Mouse (Mus musculus) kidney, postnatal 4 days (tissue): ENCODE measurements around the gene Inf2.

Experiments used
- DNase-seq, 2 experiments: peaks; one replicate each; pipeline ENCODE4 v3.0.0; 2021; ENCODE audit warnings: mixed read lengths in 2 of 2

Inf2 gene

DNA sequence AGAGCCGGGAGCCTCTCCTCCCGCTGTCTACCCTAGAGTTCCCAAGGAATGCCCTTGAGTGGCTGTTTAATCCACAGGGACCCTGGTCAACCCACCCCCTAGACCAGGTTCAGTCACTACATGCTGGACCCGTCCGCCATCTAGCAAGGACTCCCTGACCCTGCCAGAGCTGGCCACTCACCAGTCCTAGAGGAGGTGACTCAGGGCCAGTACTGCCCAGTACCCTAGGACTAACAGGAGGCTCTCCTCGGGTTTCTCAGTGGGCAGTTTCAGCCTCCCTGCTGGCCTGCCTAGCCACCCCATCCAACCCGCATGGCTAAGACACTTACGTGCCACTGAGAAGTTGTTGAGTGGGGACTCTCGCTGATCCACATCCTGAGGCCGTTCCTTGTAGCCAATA lies 73.3 kb downstream of the Inf2 start:
- no peak for DNase-seq

DNA sequence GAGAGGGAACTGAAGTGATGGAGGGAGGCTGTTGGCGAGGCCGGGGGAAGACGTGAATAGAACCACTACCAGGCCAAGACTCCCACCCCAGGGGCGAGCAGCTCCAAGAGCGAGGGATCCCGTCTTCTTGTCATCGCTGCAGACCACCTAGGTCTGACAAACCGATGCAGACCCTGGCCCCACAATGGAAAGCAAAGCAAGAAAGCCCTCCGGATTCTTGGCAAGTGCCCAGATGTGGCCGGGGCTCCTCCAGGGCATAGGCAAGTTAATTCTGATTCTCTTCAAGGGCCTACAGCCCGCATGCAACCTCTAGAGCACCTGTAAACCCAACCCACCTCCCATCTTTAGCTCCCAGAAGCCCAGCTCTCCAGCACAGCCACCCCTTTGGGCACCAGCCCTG lies 74.7 kb downstream of the Inf2 start:
- no peak for DNase-seq

DNA sequence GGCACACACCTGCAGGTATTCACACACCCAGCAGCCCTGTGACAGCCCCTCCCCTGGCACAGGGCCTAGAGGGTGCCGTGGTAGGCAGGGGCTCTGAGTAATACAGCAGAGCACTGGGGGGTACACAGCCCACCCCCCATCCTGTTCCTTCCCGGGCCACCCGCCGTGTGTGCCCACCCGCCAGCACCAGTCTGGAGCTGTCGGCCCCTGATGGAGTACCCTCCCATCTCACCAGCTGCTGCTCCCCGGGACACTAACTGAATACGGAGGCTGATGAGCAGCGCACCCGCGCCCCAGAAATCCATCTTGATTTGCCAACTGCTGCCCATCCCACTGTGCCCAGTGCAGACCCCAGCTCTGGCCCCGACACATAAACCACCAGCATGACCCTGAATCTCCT lies 75.1 kb downstream of the Inf2 start:
- no peak for DNase-seq

DNA sequence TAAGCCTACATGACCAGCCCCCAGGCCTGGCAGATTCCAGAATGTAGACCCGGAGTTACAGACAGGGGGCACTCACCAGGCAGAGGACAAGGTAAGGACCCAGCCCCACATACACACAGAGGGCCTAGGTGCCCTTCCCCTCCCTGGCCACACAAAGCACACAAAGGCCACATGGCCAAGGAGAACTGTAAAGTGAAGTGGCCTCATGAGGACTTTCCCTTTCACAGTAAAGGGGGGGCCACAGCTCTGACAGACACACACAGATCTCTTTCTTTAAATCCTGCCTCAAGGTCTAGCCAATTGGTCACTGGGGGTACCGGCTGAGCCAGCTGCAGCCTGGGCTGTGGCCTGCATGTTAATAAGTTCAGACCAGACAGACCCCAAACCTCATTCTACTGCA lies 75.5 kb downstream of the Inf2 start:
- DNase-seq = no peak

DNA sequence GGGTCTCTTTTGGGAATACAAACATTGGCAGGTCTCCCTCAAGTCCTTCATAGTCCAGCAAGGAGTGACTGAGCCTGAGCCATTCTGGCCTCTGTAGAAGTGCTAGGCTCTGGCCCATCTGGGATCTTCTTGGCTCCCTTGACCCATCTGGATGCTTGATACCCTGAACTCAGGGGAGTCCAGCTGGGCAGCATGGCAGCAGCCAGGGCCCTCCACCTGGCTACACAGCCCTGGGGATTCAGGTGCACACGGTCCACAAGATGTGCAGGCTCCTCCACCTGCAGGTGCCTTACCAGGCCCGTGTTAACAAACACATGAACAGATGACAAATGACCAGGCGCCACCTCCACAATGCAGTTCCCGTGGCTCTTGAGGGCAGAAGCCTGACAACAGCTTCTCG lies 76.1 kb downstream of the Inf2 start:
- DNase-seq = no peak
